Mouse (Mus musculus) kidney, adult 8-10 months (tissue): Measurements from ENCODE around the gene Actl6b.
A peak's percentile ranks its signal among the peaks of the same experiment; 100 is the strongest.
"Not testable (repeated sequence)": the region's sequence is repeated elsewhere in the genome, so short reads cannot be mapped to it uniquely, and the experiment has no call there.

Experiments
- DNase-seq, 2 experiments: peaks; one replicate each; pipeline ENCODE4 v3.0.0; 2022

Gene Actl6b

GRCm38 (mm10) chr5:137608654-137609190 lies 55.4 kb downstream of the Actl6b start:
- DNase-seq = no peak

- DNase-seq = no peak
Measured at GRCm38 (mm10) chr5:137609292-137609691, 56.0 kb downstream of the Actl6b start.

GRCm38 (mm10) chr5:137610056-137610455 lies 56.7 kb downstream of the Actl6b start:
- no peak for DNase-seq

GRCm38 (mm10) chr5:137610548-137611244 lies 57.4 kb downstream of the Actl6b start:
- DNase-seq = peak; percentile 72 to 80

- peak; percentile 35 to 44 for DNase-seq
Measured at GRCm38 (mm10) chr5:137611245-137611602, 57.9 kb downstream of the Actl6b start.

- DNase-seq = no peak
Measured at GRCm38 (mm10) chr5:137613076-137613475, 59.8 kb downstream of the Actl6b start.

GRCm38 (mm10) chr5:137613550-137613949 lies 60.2 kb downstream of the Actl6b start, which contains the start of gene Pcolce:
Pcolce (minus strand) TSS chr5:137613784.
- DNase-seq = no peak

- DNase-seq = not testable (repeated sequence)
Measured at GRCm38 (mm10) chr5:137614921-137615320, 61.6 kb downstream of the Actl6b start.

- DNase-seq = no peak
Measured at GRCm38 (mm10) chr5:137615347-137615746, 62.0 kb downstream of the Actl6b start.
